Mouse (Mus musculus): Measurements from ENCODE around the gene Cdc45. TPM values are rescaled to one million over a fixed set of nuclear protein-coding genes. Genes with fewer than 3 reads are reported as not detected.

Gene Cdc45
- total and polyA plus RNA-seq, 3 experiments = 87.4 to 90.2 TPM; not detected in 1

DNA sequence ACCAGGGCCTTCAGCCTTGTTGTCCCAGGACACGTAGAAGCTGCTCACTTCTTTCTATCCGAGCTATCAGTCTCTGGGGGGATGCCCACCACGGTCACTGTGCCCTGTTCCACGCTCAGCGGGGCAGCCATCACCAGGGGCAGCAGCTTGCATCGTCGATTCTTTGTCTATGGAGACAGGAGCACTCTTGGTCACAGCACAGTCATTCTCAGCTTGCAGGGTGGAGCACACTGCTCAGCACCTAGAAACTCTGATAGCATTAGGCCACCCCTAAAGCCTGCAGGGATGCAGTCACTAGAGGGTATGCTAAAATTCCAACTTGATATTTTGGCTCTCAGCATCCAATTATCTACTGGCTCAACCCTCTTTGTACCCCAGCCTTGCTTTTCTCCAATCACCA, 26.8 kb downstream of the Cdc45 start:
- Histone ChIP-seq H3K27ac (ENCODE audit: control insufficient read depth, low read depth, low read length) (no peak overlapping the region), H3K4me1 (ENCODE audit: control insufficient read depth in 1 of 2, insufficient read depth in 2 of 2, low read length in 2 of 2) (peaks cover 0 to 9% of the 10 kb centered on the region in 2 experiments; a peak in 2 of 4 replicates), H3K36me3 (ENCODE audit: control insufficient read depth in 1 of 2, insufficient read depth in 2 of 2, low read length in 2 of 2) (peaks cover 0 to 10% of the 10 kb centered on the region in 2 experiments), H3K4me3 (ENCODE audit: control insufficient read depth in 1 of 2, insufficient read depth in 1 of 2, low read depth in 2 of 2, low read length in 2 of 2) (no peak overlapping the region), H3K9me3 (replicated peaks; ENCODE audit: insufficient read depth, low read length) (no peaks in the 10 kb centered on the region), H3K79me2 (ENCODE audit: control insufficient read depth, insufficient read depth, low read length, poor library complexity) (no peaks in the 10 kb centered on the region), H3K9ac (ENCODE audit: control insufficient read depth, low read depth, low read length, poor library complexity, severe bottlenecking) (no peak overlapping the region), H3K27me3 (ENCODE audit: control insufficient read depth in 1 of 2, insufficient read depth in 2 of 2, low read length in 2 of 2) (no peaks in the 10 kb centered on the region)
- TF ChIP-seq RCOR1 (IDR thresholded peaks at IDR 0.05; ENCODE audit: low read depth, low read length) = no peak
- no peak for TF ChIP-seq ZMIZ1 (IDR thresholded peaks at IDR 0.05; ENCODE audit: low read depth, low read length)
- no peak for TF ChIP-seq USF2 (IDR thresholded peaks at IDR 0.05; ENCODE audit: borderline replicate concordance in 1 of 2, insufficient read depth in 1 of 2, low read depth in 1 of 2, low read length in 2 of 2)
- TF ChIP-seq MEF2A (IDR thresholded peaks at IDR 0.05; ENCODE audit: extremely low read depth, insufficient replicate concordance, low read depth, low read length, poor library complexity, severe bottlenecking) = no peak
- DNase-seq (ENCODE audit: low read depth, low spot score) = no peak

DNA sequence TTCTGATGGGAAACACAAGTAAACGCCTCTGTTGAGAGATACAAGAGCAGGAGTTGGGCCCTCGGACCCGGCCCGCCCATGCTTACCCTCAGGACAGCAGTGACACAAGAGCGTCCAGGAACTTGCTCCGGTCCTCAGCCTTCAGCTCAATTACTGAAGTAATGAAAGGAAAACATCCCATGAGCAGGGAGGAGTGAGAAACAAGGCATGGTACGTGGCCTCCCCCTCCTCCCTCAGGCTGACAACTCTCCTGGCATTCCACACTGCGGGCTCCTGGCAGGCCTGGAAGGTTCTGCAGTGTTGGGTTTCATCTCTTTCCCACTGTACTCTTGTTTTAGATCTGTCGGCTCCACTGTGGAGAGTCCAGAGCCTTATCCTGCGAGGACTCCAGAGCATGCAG, 30.0 kb downstream of the Cdc45 start:
- no peaks in the 10 kb centered on the region for H3K27me3 ChIP-seq (ENCODE audit: control insufficient read depth in 1 of 2, insufficient read depth in 2 of 2, low read length in 2 of 2)
- H3K9ac ChIP-seq (ENCODE audit: control insufficient read depth, low read depth, low read length, poor library complexity, severe bottlenecking) = no peak overlapping the region
- peaks cover 0 to 9% of the 10 kb centered on the region in 2 experiments; a peak in 1 of 4 replicates for H3K4me1 ChIP-seq (ENCODE audit: control insufficient read depth in 1 of 2, insufficient read depth in 2 of 2, low read length in 2 of 2)
- DNase-seq (ENCODE audit: low read depth, low spot score) = no peak
- TF ChIP-seq ZC3H11A (IDR thresholded peaks at IDR 0.05; ENCODE audit: low read depth, low read length) (no peak), ZKSCAN1 (IDR thresholded peaks at IDR 0.05; ENCODE audit: low read depth, low read length) (no peak)
- no peaks in the 10 kb centered on the region for H3K79me2 ChIP-seq (ENCODE audit: control insufficient read depth, insufficient read depth, low read length, poor library complexity)
- peaks cover 0 to 10% of the 10 kb centered on the region in 2 experiments; a peak in 3 of 4 replicates for H3K36me3 ChIP-seq (ENCODE audit: control insufficient read depth in 1 of 2, insufficient read depth in 2 of 2, low read length in 2 of 2)
- no peak overlapping the region for H3K4me3 ChIP-seq (ENCODE audit: control insufficient read depth in 1 of 2, insufficient read depth in 1 of 2, low read depth in 2 of 2, low read length in 2 of 2)
- H3K9me3 ChIP-seq (replicated peaks; ENCODE audit: insufficient read depth, low read length) = no peaks in the 10 kb centered on the region
- no peak overlapping the region for H3K27ac ChIP-seq (ENCODE audit: control insufficient read depth, low read depth, low read length)

DNA sequence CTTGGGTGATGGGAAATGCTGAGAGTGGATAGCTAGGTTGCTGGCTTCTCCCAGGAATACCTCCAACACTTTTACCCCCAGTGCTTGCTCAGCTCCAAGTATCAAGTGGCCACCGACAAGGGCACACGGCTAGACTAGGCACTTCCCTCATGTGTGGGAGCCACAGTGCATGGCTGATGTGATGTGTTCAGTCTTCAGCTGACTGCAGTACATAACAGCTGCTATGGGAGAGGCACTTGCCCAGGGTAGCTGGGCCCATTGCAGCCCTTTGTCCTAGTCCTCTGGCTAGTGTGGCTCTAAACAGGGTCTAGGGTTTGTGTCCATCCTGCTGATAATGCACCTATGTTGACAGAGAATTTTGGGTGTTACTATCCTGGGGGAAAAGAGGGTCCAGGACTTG, 33.3 kb downstream of the Cdc45 start:
- Histone ChIP-seq H3K79me2 (ENCODE audit: control insufficient read depth, insufficient read depth, low read length, poor library complexity) (no peaks in the 10 kb centered on the region), H3K9me3 (replicated peaks; ENCODE audit: insufficient read depth, low read length) (no peaks in the 10 kb centered on the region), H3K9ac (ENCODE audit: control insufficient read depth, low read depth, low read length, poor library complexity, severe bottlenecking) (no peak overlapping the region), H3K27ac (ENCODE audit: control insufficient read depth, low read depth, low read length) (no peak overlapping the region), H3K4me3 (ENCODE audit: control insufficient read depth in 1 of 2, insufficient read depth in 1 of 2, low read depth in 2 of 2, low read length in 2 of 2) (no peak overlapping the region), H3K27me3 (ENCODE audit: control insufficient read depth in 1 of 2, insufficient read depth in 2 of 2, low read length in 2 of 2) (no peaks in the 10 kb centered on the region), H3K4me1 (ENCODE audit: control insufficient read depth in 1 of 2, insufficient read depth in 2 of 2, low read length in 2 of 2) (no peaks in the 10 kb centered on the region), H3K36me3 (ENCODE audit: control insufficient read depth in 1 of 2, insufficient read depth in 2 of 2, low read length in 2 of 2) (no peaks in the 10 kb centered on the region; a peak in 1 of 4 replicates)
- no peak for DNase-seq (ENCODE audit: low read depth, low spot score)
- no peak for TF ChIP-seq HCFC1 (IDR thresholded peaks at IDR 0.05; ENCODE audit: low read depth, low read length)
- no peak for TF ChIP-seq BHLHE40 (IDR thresholded peaks at IDR 0.05; ENCODE audit: borderline replicate concordance, low read depth, low read length)
- TF ChIP-seq TBP (IDR thresholded peaks at IDR 0.05; ENCODE audit: low read depth, low read length) = no peak
- TF ChIP-seq NRF1 (IDR thresholded peaks at IDR 0.05; ENCODE audit: insufficient read depth, low read depth, low read length, poor library complexity, severe bottlenecking) = no peak
- TF ChIP-seq SIN3A (IDR thresholded peaks at IDR 0.05; ENCODE audit: low read length) = no peak
- TF ChIP-seq POLR2AphosphoS2 (IDR thresholded peaks at IDR 0.05; ENCODE audit: low read length) = no peak
- no peak for TF ChIP-seq POLR2A (IDR thresholded peaks at IDR 0.05; ENCODE audit: control insufficient read depth in 1 of 2, insufficient read depth in 1 of 2, low read depth in 1 of 2, low read length in 2 of 2, poor library complexity in 1 of 2)
- TF ChIP-seq MAFK (IDR thresholded peaks at IDR 0.05; ENCODE audit: borderline replicate concordance, low read depth, low read length) = no peak
- TF ChIP-seq USF2 (IDR thresholded peaks at IDR 0.05; ENCODE audit: borderline replicate concordance in 1 of 2, insufficient read depth in 1 of 2, low read depth in 1 of 2, low read length in 2 of 2) = no peak
- TF ChIP-seq E2F4 (IDR thresholded peaks at IDR 0.05; ENCODE audit: borderline replicate concordance, low read depth, low read length) = no peak
- no peak for TF ChIP-seq TCF12 (IDR thresholded peaks at IDR 0.05; ENCODE audit: low read depth, low read length)
- no peak for TF ChIP-seq MYB (IDR thresholded peaks at IDR 0.05; ENCODE audit: low read depth, low read length)
